Mouse (Mus musculus) testis, adult 2 months (tissue): ENCODE measurements at regions not wholly inside any gene's neighbourhood (a gene's known extent, or its start where the extent isn't known, plus 50 kb on each side); places are given as distances from the start of the nearest gene placed in this dataset.

Experiments used
- CTCF ChIP-seq: fragments of 200-500 bp; IDR thresholded peaks from 2 replicates; pipeline ENCODE4 v1.5.1; 2012; ENCODE audit warnings: low read depth, mild to moderate bottlenecking, inconsistent platforms, low read length, moderate library complexity; ENCODE audit not compliant: control insufficient read depth, insufficient read depth, insufficient replicate concordance
- POLR2A ChIP-seq: fragments of 200-500 bp; IDR thresholded peaks from 2 replicates; pipeline ENCODE4 v1.6.1; 2012; ENCODE audit warnings: low read depth, mild to moderate bottlenecking, inconsistent platforms, low read length, moderate library complexity; ENCODE audit not compliant: control insufficient read depth

DNA sequence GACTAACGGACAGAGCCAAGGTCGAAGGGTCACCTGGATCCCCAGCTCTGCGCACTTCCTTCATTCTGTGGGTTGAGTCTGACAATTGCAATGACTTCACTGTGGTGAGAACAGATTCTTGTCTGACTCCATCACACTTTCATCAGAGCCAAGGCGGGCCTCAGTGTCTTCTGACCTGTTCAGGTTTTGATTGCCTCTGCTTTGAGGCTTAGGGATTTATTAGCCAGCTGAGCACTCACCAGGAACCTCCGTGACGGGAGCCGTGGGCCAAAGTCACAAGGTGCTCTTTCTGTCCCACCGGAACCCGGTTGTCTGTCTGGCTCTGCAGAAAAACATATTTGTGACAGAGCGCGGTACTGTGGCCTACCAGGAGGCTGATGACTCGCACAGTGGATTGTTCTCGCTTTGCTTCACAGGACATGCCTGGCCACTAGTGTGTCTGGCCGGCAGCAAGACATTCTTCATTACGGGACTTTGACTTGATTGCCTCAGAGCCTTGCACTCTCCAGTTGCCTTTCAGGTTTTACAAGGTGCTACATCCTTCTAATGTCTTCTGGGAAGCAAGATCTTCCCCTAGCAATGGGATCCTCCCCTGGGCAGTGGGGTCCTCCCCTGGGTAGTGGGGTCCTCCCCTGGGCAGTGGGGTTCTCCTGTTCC, 114.9 kb upstream of the Prickle1 start:
- TF ChIP-seq POLR2A: no peak
- no peak for TF ChIP-seq CTCF
